Mouse (Mus musculus) testis, adult 2 months (tissue): ENCODE data around the gene Rbm20. TPM values are rescaled to one million over a fixed set of nuclear protein-coding genes. Genes with fewer than 3 reads are reported as not detected.

Experiments used
- H3K27ac ChIP-seq: fragments of 200-500 bp; 2 replicates; pipeline ENCODE4 v1.5.1; 2012; ENCODE audit warnings: low read depth, low read length; ENCODE audit not compliant: control insufficient read depth, insufficient read depth
- H3K27me3 ChIP-seq: fragments of 200-500 bp; 2 replicates; pipeline ENCODE4 v1.6.1; 2012; ENCODE audit warnings: mild to moderate bottlenecking, low read length, moderate library complexity; ENCODE audit not compliant: control insufficient read depth, insufficient read depth
- H3K36me3 ChIP-seq: fragments of 200-500 bp; 2 replicates; pipeline ENCODE4 v1.6.1; 2012; ENCODE audit warnings: mild to moderate bottlenecking, low read length; ENCODE audit not compliant: control insufficient read depth, insufficient read depth
- H3K4me1 ChIP-seq: fragments of 200-500 bp; 2 replicates; pipeline ENCODE4 v1.6.1; 2012; ENCODE audit warnings: low read length; ENCODE audit not compliant: control insufficient read depth, insufficient read depth
- H3K4me3 ChIP-seq: fragments of 200-500 bp; 2 replicates; pipeline ENCODE4 v1.5.1; 2012; ENCODE audit warnings: low read depth, mild to moderate bottlenecking, low read length, moderate library complexity, mixed read lengths; ENCODE audit not compliant: control insufficient read depth
- CTCF ChIP-seq: fragments of 200-500 bp; IDR thresholded peaks from 2 replicates; pipeline ENCODE4 v1.5.1; 2012; ENCODE audit warnings: low read depth, mild to moderate bottlenecking, inconsistent platforms, low read length, moderate library complexity; ENCODE audit not compliant: control insufficient read depth, insufficient read depth, insufficient replicate concordance
- POLR2A ChIP-seq: fragments of 200-500 bp; IDR thresholded peaks from 2 replicates; pipeline ENCODE4 v1.6.1; 2012; ENCODE audit warnings: low read depth, mild to moderate bottlenecking, inconsistent platforms, low read length, moderate library complexity; ENCODE audit not compliant: control insufficient read depth
- polyA plus RNA-seq: library from polyadenylated mRNA; depleted of rRNA; stranded (reverse); fragments of >200 nt; gene quantifications from 2 replicates; pipeline ENCODE4 v1.2.3, GENCODE M21; 2012

The Rbm20 gene
- polyA plus RNA-seq, 1 experiment: 0.78 TPM

DNA sequence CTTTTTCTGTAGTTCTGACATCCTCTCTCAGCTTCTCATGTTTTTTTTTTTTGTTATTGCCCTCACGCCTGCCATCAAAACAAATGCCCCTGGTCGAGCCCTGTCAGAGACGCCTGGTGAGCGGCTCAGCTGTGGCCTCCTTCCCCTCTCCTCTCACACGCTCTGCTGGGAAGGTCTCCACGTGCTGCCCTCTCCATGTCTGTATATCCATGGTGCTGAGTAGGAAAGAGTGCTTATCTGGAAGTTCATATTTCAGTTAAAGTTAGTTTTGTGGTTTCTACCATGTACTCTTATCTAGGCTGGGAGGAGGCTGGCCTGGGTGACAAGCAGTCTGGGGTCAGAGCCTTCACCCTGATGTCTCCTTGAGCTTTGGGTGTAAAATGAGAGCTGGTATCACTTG, 142.2 kb downstream of the Rbm20 start:
- TF ChIP-seq POLR2A: no peak
- no peak for TF ChIP-seq CTCF
- H3K27me3 ChIP-seq: no peaks in the 10 kb centered on the region
- no peaks in the 10 kb centered on the region for H3K4me1 ChIP-seq
- H3K4me3 ChIP-seq: no peak overlapping the region
- H3K27ac ChIP-seq: no peak overlapping the region
- no peaks in the 10 kb centered on the region for H3K36me3 ChIP-seq

DNA sequence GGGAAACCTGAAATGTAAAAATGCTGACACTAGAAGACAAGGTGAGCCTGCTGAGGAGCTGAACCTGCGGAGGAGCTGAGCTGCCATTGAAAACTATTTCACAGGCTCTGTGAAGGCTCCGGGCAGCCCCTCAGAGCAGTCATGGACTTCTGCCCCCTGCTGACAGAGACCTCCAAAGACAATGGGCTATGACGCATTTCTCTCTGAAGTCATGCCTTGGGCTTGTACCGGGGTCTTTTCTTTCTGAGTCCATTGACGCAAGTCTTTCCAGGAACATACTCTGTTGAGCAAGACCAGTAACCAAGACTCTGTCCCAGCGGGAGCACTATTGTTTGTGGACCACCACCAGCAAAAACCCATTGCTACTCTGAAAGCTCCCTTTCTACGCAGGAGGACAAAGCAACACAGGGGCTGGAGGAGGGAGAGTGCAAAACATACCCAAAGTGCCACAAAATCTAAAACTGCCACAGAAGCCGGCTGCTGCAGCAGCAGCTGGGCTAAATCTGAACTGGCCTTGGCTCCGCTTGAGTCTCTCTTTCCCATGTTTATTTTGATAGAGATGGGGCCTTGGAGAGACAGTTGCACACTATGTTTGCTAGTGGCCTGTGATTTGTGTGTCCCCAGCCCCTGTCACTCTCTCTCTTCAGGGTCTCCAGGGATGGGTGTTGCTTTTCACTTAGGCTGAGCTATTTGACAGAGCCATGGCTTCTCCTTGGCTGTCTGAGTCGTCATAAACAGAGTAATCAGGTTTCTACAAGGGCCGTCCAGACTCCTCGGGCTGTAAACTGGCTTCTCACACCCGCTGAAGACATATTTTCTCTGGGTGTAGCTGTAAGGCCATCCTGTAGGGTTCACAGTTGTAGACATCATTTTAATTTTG, 144.4 kb downstream of the Rbm20 start:
- Histone ChIP-seq H3K36me3 (no peaks in the 10 kb centered on the region), H3K4me1 (no peaks in the 10 kb centered on the region), H3K4me3 (no peak overlapping the region), H3K27me3 (no peaks in the 10 kb centered on the region), H3K27ac (no peak overlapping the region)
- TF ChIP-seq CTCF (no peak), POLR2A (no peak)

DNA sequence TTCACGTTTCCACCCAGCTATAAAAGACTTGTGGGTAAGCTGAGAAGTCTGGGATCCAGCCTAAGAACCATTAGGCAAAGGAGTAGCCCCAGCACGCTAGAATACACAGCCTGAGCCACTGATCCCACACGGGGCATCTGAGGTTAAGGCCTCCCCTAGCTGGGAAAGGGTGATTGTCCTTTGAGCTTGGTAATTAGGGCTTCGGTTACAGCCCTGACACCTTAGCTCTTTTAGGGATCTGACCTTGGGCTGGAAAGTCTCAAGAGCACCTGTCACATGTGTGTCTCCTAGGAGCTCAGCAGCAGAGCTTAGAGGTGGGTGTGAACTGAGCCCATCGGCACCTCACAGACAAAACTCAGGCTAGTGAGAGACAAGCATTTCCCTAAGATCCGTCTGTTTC, 146.7 kb downstream of the Rbm20 start:
- Histone ChIP-seq H3K4me3 (no peak overlapping the region), H3K36me3 (no peaks in the 10 kb centered on the region), H3K27ac (no peak overlapping the region), H3K27me3 (no peaks in the 10 kb centered on the region), H3K4me1 (no peaks in the 10 kb centered on the region)
- TF ChIP-seq POLR2A (no peak), CTCF (no peak)

DNA sequence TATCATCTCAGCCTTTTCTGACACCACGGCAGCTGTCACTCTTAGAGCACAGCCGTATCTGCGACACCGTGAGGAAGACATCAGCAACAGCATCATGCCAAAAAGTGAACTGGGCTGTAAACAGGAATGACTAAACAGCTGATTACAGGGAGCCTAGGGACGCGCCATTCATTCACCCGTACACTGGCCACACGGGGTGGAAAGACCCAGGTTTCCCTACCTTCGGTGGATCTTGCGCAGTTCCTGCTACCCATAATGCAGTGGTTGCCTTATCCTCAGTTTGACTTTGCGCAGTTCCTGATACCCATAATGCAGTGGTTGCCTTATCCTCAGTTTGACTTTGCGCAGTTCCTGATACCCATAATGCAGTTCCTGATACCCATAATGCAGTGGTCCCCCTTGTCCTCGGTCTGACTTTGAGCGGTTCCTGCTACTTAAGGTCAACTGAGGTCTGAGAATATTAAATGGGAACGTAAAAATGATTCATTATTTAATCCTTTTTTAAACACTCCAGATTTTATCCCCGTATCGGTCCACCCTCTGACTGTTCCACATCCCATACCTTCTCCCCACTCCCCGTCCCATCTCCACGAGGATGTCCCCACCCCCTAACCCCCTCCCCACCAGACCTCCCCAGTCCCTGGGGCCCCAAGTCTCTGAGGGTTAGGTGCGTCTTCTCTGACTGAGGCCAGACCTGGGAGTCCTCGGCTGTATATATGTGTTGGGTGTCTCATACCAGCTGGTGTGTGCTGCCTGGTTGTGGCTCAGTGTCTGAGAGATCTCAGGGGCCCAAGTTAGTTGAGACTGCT, 148.0 kb downstream of the Rbm20 start:
- Histone ChIP-seq H3K4me1 (no peaks in the 10 kb centered on the region), H3K4me3 (peak overlapping the region; percentile 88), H3K36me3 (no peaks in the 10 kb centered on the region), H3K27ac (0 out of 2 replicates have a peak overlapping the region, but pooled peaks have one; percentile 11), H3K27me3 (no peaks in the 10 kb centered on the region)
- no peak for TF ChIP-seq CTCF
- peak; percentile 43; the same call in 1 of the 2 replicates for TF ChIP-seq POLR2A

DNA sequence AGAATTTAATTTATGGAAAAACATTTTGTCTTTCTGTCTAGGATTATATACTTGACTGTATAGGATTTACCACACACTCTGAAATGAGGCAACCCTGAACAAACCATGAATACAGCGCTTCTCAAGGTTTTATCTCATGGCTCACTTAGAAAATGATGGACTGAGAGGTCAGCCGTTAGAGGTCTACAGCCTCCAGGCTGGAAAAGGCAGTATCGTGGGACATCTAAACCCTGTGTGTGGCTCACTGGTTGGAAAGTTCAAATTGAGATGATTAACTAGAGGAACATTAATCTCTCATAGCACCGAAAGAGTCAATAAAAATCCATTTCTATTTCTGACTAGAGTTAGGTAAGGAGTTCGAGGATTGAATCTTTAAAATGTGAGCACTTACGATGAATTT, 152.9 kb downstream of the Rbm20 start:
- Histone ChIP-seq H3K27ac (no peak overlapping the region), H3K4me3 (no peak overlapping the region), H3K36me3 (no peaks in the 10 kb centered on the region), H3K27me3 (no peaks in the 10 kb centered on the region), H3K4me1 (no peaks in the 10 kb centered on the region)
- TF ChIP-seq CTCF (no peak), POLR2A (no peak)

DNA sequence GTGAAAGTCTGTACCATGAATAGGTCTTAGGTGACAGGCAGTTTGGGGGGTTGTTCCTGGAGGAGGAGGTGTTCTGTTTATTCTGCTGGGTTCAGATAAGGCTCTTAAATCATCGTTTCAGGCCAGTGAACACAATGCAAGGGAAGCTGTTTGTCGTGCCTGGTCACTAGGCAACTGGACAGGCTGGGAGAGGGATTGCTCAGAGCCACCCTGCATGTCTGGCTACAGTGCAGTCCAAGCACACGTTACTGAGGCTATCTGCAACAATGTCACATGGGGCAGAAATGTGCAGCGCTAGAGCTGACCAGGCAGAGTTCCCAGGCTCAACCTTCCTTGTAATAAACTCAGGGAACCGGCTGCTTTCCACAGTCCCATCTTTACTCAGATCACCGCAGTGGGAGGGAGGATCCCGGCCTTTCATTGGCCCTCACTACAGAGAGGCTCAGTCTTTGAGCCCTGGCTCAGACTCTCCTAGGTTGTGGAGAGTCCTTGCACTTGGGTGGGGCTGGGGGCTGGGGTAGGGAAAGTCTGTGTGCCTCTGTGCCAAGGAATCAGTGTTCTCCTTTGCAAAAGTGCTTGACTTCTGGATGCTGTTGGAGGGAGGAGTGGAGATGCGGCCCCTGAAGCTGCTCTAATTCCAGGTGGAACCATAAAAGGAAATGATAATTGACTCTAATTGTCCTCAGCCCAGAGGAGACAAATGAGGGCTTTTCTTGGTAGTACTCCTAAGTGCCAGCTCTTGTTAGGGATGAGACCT, 153.5 kb downstream of the Rbm20 start:
- H3K4me3 ChIP-seq: no peak overlapping the region
- H3K27ac ChIP-seq: no peak overlapping the region
- no peaks in the 10 kb centered on the region for H3K36me3 ChIP-seq
- H3K4me1 ChIP-seq: no peaks in the 10 kb centered on the region
- no peaks in the 10 kb centered on the region for H3K27me3 ChIP-seq
- TF ChIP-seq POLR2A (no peak), CTCF (no peak)

DNA sequence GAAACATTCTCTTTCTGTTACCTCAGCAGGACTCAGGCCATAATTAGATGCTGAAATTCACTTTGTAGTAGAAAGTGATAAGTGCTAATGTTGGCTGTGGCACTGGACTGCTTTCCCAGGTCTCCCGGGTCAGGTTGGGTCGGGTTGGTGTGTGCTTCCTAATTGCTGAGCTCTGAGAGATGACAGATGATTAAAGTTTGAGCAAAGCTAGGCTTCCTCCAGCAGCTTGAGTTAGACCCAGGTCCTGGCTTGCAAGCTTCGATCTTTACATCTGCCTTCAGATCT, 154.0 kb downstream of the Rbm20 start:
- Histone ChIP-seq H3K36me3 (no peaks in the 10 kb centered on the region), H3K27me3 (no peaks in the 10 kb centered on the region), H3K4me3 (no peak overlapping the region), H3K27ac (no peak overlapping the region), H3K4me1 (no peaks in the 10 kb centered on the region)
- no peak for TF ChIP-seq POLR2A
- TF ChIP-seq CTCF: no peak
